Mouse (Mus musculus) adipocyte (in vitro differentiated cells): Measurements from ENCODE around the gene Pik3r5.

Source experiments
- DNase-seq: peaks from one replicate; pipeline ENCODE4 v3.0.0-alpha.2; 2016; ENCODE audit warnings: low spot score

The Pik3r5 gene

GRCm38 (mm10) chr11:68531066-68531806, 99.3 kb downstream of the Pik3r5 start:
- DNase-seq = peak; percentile 36

- no peak for DNase-seq
Measured at GRCm38 (mm10) chr11:68531941-68532535, 100.1 kb downstream of the Pik3r5 start.

- no peak for DNase-seq
Measured at GRCm38 (mm10) chr11:68532773-68533172, 100.9 kb downstream of the Pik3r5 start.

- DNase-seq = no peak
Measured at GRCm38 (mm10) chr11:68533971-68534475, 102.1 kb downstream of the Pik3r5 start.

- no peak for DNase-seq
Measured at GRCm38 (mm10) chr11:68536026-68536425, 104.1 kb downstream of the Pik3r5 start.

GRCm38 (mm10) chr11:68536465-68536864, 104.5 kb downstream of the Pik3r5 start:
- peak; percentile 52 for DNase-seq

- no peak for DNase-seq
Measured at GRCm38 (mm10) chr11:68539621-68540020, 107.7 kb downstream of the Pik3r5 start.

- DNase-seq = no peak
Measured at GRCm38 (mm10) chr11:68544554-68544953, 112.6 kb downstream of the Pik3r5 start.

GRCm38 (mm10) chr11:68545172-68545571, 113.3 kb downstream of the Pik3r5 start:
- no peak for DNase-seq

- no peak for DNase-seq
Measured at GRCm38 (mm10) chr11:68545682-68546222, 113.8 kb downstream of the Pik3r5 start.
